Mouse (Mus musculus) G1E-ER4 (cell line): ENCODE data around the gene Lnx1. TPM values are rescaled to one million over a fixed set of nuclear protein-coding genes. Genes with fewer than 3 reads are reported as not detected.

Experiments used
- GATA1 ChIP-seq: IDR thresholded peaks from one replicate; pipeline ENCODE4 v1.8.0; 2012; ENCODE audit warnings: low read length, inconsistent platforms
- polyA plus RNA-seq: library from polyadenylated mRNA; stranded (reverse); fragments of >175 nt; gene quantifications from 2 replicates; pipeline ENCODE4 v1.2.3, GENCODE M21; 2012

Lnx1 gene
- polyA plus RNA-seq, 1 experiment = not detected

- TF ChIP-seq GATA1 = no peak
Measured at GRCm38 (mm10) chr5:74677399-74678338, 25.0 kb downstream of the Lnx1 start.

GRCm38 (mm10) chr5:74672556-74672955, 30.2 kb downstream of the Lnx1 start:
- TF ChIP-seq GATA1 = no peak

GRCm38 (mm10) chr5:74670877-74671276, 31.8 kb downstream of the Lnx1 start:
- no peak for TF ChIP-seq GATA1

DNA sequence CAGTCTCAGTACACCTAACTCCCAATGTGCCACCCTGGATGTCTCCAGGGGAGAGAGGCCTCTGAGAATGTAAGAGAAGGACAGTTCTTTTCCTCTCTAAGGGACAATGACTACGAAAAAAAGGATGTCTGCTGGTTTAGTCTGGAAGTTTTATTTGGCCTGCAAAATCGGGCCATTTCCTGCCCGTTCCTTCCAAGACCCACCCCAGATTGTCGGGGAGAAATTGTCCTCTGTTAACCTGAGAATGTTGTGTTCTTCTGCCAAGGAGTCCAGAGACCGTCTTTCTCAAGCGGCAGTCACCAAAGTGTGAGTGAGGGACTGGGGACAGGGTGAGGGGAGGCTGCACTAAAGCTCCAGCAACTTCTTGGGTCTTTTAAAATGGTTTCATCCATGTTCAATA, 32.8 kb downstream of the Lnx1 start:
- no peak for TF ChIP-seq GATA1

DNA sequence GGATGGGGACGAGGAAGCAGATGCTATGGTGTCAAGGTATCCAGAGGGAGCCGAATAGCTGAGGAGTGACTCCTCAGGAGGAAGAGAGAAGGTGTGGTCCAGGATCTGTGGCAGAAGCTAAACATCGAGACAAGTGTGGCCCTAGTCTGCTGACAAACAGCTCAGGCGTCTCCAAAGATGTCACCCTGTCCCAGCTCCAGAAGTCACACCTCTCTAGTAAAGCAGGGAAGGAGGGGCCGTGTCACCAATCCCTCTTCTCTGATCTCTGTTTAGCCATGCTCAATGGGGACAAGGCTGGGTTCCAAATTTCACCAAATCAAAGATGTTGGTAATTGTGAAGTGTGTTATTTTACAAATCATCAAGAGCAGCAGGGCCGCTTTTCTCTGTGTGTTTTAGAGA, 33.8 kb downstream of the Lnx1 start:
- no peak for TF ChIP-seq GATA1

DNA sequence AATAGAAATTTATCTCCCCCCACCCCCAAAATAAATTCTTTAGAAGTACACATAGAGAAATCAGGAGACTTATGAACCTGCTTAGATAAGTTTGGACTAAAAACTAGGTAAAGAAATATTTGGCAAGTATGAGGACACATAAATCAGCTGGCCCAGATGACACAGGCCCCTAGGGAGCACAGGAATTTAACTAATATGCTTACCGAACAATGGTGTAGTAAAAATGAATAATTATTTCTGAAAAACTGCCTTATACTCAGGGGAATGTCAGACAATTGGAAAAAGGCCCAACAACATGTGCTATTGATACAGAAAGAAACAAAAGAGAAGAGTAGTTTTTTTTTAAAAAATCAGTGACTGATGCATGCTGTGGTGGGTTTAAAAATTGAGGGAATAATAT, 40.1 kb downstream of the Lnx1 start:
- TF ChIP-seq GATA1 = no peak

DNA sequence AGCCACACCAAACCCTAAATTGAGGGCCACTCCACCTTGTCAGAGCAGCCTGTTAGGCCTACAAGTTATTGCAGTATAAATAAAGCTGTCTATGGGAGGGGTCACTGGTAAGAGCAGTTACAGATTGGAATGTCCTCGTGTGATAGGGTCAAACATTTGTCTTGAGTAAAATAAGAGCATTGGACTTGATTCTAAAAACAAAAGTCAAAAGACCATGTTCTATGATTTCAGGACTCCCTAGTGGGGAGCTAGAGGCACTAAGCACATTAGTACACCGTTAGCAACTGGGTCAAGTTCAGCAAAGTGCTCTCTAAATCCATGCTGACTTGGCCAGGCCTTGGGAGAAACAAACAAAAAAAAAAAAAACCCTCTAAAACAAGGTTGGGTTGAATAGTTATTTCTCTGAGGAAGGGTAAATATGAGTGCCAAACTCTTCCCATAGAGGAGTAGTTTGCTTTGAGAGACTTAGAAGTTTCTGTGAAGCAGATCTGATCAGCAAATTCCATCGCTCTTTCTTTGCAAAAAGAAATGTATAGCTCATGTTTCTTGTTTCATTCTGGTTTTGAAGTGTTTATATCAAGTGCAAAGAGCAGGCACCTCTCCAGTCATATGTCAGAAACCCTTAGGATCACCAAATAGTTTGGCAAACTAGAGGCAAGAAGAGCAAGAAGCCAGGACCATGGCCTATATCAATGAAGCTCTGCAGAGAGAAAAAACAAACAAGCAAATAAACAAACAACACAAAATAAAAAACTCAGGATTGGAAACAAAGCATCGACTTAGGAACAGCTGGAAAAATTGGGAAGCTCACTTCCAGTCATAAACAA, 40.8 kb downstream of the Lnx1 start:
- no peak for TF ChIP-seq GATA1

DNA sequence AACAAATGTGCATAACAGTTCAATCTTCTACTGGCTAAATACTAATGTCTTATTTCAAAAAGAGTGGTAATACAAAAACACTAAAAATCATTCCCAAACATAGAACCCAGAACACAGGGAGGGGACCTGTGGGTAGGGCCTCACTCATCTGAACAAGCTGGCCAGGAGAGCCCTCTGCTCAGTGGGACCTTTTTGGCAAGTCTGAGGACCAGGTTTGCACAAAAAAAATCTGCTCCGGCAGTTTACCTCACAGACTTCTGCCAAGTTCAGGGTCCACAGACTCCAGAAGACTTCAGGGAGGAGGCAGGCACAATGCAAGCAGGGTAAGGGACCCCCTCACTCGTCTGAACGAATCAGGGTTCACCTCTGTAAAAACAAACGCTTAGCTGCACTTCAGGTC, 42.9 kb downstream of the Lnx1 start:
- TF ChIP-seq GATA1 = no peak

DNA sequence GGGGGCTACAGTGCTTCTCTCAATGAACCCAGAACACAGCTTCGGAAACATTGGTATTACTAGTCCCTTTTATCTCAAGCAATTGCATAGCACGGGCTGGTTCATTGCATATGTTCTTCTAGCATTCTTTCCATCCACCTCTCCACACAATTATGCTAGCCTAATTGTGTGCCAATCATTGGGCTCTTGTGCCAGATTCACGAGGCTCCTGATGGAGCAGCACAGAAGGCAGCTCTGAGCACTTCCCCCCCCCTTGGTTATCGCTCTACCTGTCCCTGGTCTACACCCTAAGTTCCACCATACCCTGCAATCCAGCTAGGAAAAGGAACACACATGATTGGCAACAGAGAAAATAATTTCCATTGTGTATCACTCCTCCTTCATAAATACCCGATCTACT, 43.4 kb downstream of the Lnx1 start:
- TF ChIP-seq GATA1 = no peak

DNA sequence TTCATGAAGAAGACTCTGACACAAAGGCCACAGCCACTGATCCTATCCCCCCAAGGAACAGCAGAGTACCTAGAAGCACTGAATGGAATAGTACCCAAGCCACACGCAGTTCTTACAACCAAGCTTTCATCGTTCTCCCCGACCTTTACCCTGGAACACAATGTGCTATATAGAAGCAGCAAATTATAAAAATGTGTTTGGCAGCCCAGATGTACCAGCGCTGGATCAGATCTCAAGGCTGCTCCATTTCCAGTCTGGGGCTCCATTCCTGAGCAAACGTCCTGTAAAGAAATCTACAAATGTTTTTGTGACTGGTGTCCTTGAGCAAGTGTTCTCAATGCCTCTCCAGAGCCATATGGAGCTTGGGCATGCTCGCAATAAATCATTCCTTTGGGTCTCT, 44.8 kb downstream of the Lnx1 start:
- TF ChIP-seq GATA1 = no peak

- TF ChIP-seq GATA1 = no peak
Measured at GRCm38 (mm10) chr5:74656410-74656809, 46.3 kb downstream of the Lnx1 start.

GRCm38 (mm10) chr5:74654527-74654926, 48.2 kb downstream of the Lnx1 start:
- no peak for TF ChIP-seq GATA1

- no peak for TF ChIP-seq GATA1
Measured at GRCm38 (mm10) chr5:74653766-74654165, 48.9 kb downstream of the Lnx1 start.

DNA sequence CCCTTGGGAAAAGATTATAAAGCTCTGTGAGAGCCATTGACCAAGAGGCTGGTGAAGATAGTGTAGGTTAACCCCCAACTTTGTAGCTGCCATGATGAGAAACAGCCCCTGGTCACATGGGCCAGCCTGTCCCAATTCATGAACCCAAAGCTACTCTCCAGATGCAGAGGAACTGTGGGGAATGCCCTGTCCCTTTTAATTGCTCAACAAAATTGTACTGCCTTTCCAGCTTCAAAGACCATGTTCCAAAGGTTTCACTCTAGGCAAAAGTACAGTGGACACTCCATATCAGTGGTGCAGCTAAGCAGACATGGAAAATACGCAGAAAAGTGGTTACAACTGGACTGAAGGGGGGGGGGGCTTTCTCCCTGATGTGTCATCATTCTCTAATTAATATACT, 53.6 kb downstream of the Lnx1 start:
- TF ChIP-seq GATA1 = no peak

GRCm38 (mm10) chr5:74648216-74648615, 54.5 kb downstream of the Lnx1 start:
- no peak for TF ChIP-seq GATA1

DNA sequence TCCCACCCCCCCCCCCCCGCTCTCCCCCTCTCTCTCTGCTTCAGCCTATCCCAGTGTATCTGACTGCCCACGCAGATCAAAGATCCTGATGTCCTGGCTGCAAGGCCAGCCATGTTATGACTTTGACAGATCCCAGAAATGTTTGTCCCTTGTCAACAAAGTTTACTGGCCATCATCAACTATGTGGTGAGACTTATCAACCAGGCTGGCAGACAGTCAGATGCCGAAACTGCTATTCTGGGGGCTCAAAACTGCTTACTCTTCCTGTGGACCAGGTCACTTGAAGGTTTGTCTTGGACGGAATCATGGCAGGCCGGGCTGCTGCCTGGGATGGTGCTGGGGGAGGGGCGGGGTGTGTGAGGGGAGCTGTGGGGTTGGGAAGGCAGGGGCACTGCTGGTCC, 55.1 kb downstream of the Lnx1 start:
- no peak for TF ChIP-seq GATA1

GRCm38 (mm10) chr5:74642291-74642690, 60.4 kb downstream of the Lnx1 start:
- TF ChIP-seq GATA1 = no peak

GRCm38 (mm10) chr5:74641000-74641399, 61.7 kb downstream of the Lnx1 start:
- TF ChIP-seq GATA1 = no peak
